Mouse (Mus musculus): ENCODE data around the gene Cmtm8. TPM values are rescaled to one million over a fixed set of nuclear protein-coding genes. Genes with fewer than 3 reads are reported as not detected.

Cmtm8 gene
- polyA plus RNA-seq, 1 experiment, result 0.19 TPM

DNA sequence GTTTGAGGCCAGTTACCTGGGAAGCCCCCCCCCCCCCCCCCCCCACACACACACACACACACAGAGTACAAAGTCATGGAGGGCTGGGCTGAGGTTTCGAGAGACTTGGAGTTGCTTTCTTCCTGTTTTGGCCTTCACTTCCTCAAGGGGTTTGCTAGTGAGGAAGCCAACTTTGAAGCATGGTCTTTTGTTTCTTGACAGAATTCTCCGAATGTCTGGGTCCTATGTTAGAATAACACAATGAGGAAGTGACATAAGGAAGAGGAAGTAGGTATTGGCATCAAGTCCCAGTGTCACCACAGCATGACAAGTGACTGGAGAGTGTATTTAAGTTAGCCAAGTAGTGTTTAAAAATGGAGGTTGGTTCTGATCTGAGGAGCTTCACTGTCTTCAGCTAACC, 101.2 kb downstream of the Cmtm8 start:
- H3K36me3 ChIP-seq (ENCODE audit: control insufficient read depth), result peaks cover 56% of the 10 kb centered on the region
- TF ChIP-seq TAL1 (IDR thresholded peaks at IDR 0.05; ENCODE audit: low read length) (no peak), GATA1 (IDR thresholded peaks at IDR 0.05; ENCODE audit: low read length) (no peak)
- no peaks in the 10 kb centered on the region for H3K4me1 ChIP-seq (ENCODE audit: control insufficient read depth)
- no peak overlapping the region for H3K4me3 ChIP-seq (replicated peaks)
- no peaks in the 10 kb centered on the region for H3K9me3 ChIP-seq (ENCODE audit: control insufficient read depth, low read length)
- no peaks in the 10 kb centered on the region for H3K27me3 ChIP-seq (ENCODE audit: control insufficient read depth)

GRCm38 (mm10) chr9:114740336-114740735, 103.6 kb downstream of the Cmtm8 start:
- Histone ChIP-seq H3K4me3 (replicated peaks) (no peak overlapping the region), H3K4me1 (ENCODE audit: control insufficient read depth) (peaks cover 4% of the 10 kb centered on the region), H3K9me3 (ENCODE audit: control insufficient read depth, low read length) (no peaks in the 10 kb centered on the region), H3K36me3 (ENCODE audit: control insufficient read depth) (peaks cover 46% of the 10 kb centered on the region), H3K27me3 (ENCODE audit: control insufficient read depth) (no peaks in the 10 kb centered on the region)
- TF ChIP-seq TAL1 (IDR thresholded peaks at IDR 0.05; ENCODE audit: low read length), result no peak
- no peak for TF ChIP-seq GATA1 (IDR thresholded peaks at IDR 0.05; ENCODE audit: low read length)

Other genes starting within 250 kb of the Cmtm8 start
- gene Cnot10, start 204.0 kb downstream of the Cmtm8 start, polyA plus RNA-seq (2012), result 1.6 TPM in 2 replicates
- 1.2 and 2.2 TPM in 2 replicates for gene Dync1li1, start 155.4 kb downstream of the Cmtm8 start, polyA plus RNA-seq (2012)
- gene Cmtm6, start 113.0 kb downstream of the Cmtm8 start, polyA plus RNA-seq (2012), result 0.04 and 0.07 TPM in 2 replicates
- 0.53 and 0.61 TPM in 2 replicates for gene Cmtm7, start 62.3 kb downstream of the Cmtm8 start, polyA plus RNA-seq (2012)
- gene Gpd1l, start 89.8 kb upstream of the Cmtm8 start, polyA plus RNA-seq (2012), result 0.04 and 0.14 TPM in 2 replicates
- 0.02 TPM in 1 of 2 replicates, not detected in the other for gene Osbpl10, start 134.4 kb upstream of the Cmtm8 start, polyA plus RNA-seq (2012)
- 0.22 TPM in 1 of 2 replicates, not detected in the other for gene Rps27rt, start 138.6 kb upstream of the Cmtm8 start, polyA plus RNA-seq (2012)

Measured in erythroblast, embryonic 14.5 days (primary cell).